Mouse (Mus musculus): ENCODE measurements at regions not wholly inside any gene's neighbourhood (a gene's known extent, or its start where the extent isn't known, plus 50 kb on each side); places are given as distances from the start of the nearest gene placed in this dataset.

DNA sequence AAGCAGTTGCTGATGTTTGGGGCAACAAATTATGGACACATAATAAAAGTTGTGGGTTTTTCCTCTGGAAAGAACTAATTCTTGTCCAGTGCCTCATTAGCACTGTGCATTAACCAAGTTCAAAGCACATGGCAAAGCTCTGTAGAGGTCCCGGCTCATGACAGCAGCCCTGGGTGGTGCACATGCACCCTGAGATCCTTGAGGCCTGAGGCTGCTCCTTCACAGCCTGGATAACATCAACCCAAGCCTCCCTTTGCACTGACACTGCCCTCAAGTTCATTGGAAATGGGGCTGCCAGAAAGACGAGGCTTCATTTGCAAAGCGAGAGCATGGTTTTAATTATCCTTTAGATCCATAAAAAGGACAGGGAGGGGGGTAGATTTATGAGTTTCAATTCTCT lies 216.3 kb downstream of the Ets1 start:
- Histone ChIP-seq H3K4me3 (ENCODE audit: low read depth, low read length) (no peak overlapping the region), H3K4me2 (ENCODE audit: low read depth, low read length) (no peak overlapping the region), H3K4me1 (ENCODE audit: insufficient read depth) (no peaks in the 10 kb centered on the region), H3K27me3 (ENCODE audit: insufficient read depth, low read length) (no peaks in the 10 kb centered on the region), H3K36me3 (replicated peaks; ENCODE audit: insufficient read depth, low read length) (no peaks in the 10 kb centered on the region), H3K9me3 (ENCODE audit: low read length) (no peaks in the 10 kb centered on the region), H3K9ac (replicated peaks) (no peak overlapping the region), H3K27ac (ENCODE audit: low read depth) (no peak overlapping the region)
- TF ChIP-seq EP300 (IDR thresholded peaks at IDR 0.05; ENCODE audit: low read depth) (no peak), CTCF (IDR thresholded peaks at IDR 0.05; ENCODE audit: low read depth) (no peak)
- ATAC-seq (no peak), DNase-seq (no peak)
- WGBS (ENCODE audit: insufficient replicate concordance): 70% methylated on average over 3 of the region's 3 CpGs

DNA sequence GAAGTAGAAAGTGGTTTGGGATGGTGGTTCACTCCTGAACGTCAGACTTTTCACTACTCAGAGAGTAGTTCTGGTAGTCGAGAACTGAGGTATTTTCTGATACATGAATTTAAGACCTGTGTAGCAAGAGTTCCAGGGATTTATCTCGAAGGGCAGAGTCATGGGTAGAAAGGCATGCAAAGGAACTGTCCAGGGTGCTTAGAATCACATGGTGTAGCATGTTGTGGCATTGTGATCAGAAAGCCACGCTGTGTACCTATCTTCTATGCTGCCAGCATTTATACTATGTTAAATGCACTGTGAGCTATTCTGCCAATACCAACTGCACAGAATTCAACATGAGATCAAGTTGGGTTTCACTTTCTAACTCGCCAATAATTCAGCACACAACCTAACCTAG lies 227.3 kb downstream of the Ets1 start:
- Histone ChIP-seq H3K4me1 (ENCODE audit: insufficient read depth) (no peaks in the 10 kb centered on the region), H3K9ac (replicated peaks) (no peak overlapping the region), H3K4me3 (ENCODE audit: low read depth, low read length) (no peak overlapping the region), H3K9me3 (ENCODE audit: low read length) (no peaks in the 10 kb centered on the region), H3K36me3 (replicated peaks; ENCODE audit: insufficient read depth, low read length) (no peaks in the 10 kb centered on the region), H3K27me3 (ENCODE audit: insufficient read depth, low read length) (no peaks in the 10 kb centered on the region), H3K4me2 (ENCODE audit: low read depth, low read length) (no peak overlapping the region), H3K27ac (ENCODE audit: low read depth) (no peak overlapping the region)
- ATAC-seq (no peak), DNase-seq (no peak)
- TF ChIP-seq EP300 (IDR thresholded peaks at IDR 0.05; ENCODE audit: low read depth): no peak
- no peak for TF ChIP-seq CTCF (IDR thresholded peaks at IDR 0.05; ENCODE audit: low read depth)
- 60% methylated on average over 5 of the region's 5 CpGs for WGBS (ENCODE audit: insufficient replicate concordance)

DNA sequence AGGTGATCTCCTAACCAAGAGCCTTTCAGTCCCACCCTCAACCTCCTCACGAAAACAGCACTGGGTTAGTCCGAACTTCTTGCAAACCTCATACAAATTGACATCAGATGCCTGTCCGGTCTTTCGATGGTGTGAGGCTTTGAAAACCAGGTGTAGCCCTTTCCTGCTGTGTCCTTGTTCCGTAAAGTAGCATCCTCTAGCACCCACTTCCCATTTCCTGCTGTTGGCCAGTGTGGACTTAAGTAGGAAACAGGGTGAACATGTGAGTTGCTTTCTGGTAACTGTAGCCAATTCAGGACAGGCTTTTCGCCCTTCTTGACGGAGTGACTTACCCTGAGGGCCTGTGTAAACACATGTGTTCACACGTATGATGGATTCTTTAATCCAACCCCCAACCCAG lies 232.9 kb downstream of the Ets1 start:
- Histone ChIP-seq H3K4me1 (ENCODE audit: insufficient read depth) (no peaks in the 10 kb centered on the region), H3K9me3 (ENCODE audit: low read length) (no peaks in the 10 kb centered on the region), H3K9ac (replicated peaks) (no peak overlapping the region), H3K4me2 (ENCODE audit: low read depth, low read length) (no peak overlapping the region), H3K36me3 (replicated peaks; ENCODE audit: insufficient read depth, low read length) (no peaks in the 10 kb centered on the region), H3K27ac (ENCODE audit: low read depth) (no peak overlapping the region), H3K4me3 (ENCODE audit: low read depth, low read length) (no peak overlapping the region), H3K27me3 (ENCODE audit: insufficient read depth, low read length) (no peaks in the 10 kb centered on the region)
- no peak for TF ChIP-seq CTCF (IDR thresholded peaks at IDR 0.05; ENCODE audit: low read depth)
- no peak for TF ChIP-seq EP300 (IDR thresholded peaks at IDR 0.05; ENCODE audit: low read depth)
- 78% methylated on average over 8 of the region's 8 CpGs for WGBS (ENCODE audit: insufficient replicate concordance)
- DNase-seq: no peak
- no peak for ATAC-seq

DNA sequence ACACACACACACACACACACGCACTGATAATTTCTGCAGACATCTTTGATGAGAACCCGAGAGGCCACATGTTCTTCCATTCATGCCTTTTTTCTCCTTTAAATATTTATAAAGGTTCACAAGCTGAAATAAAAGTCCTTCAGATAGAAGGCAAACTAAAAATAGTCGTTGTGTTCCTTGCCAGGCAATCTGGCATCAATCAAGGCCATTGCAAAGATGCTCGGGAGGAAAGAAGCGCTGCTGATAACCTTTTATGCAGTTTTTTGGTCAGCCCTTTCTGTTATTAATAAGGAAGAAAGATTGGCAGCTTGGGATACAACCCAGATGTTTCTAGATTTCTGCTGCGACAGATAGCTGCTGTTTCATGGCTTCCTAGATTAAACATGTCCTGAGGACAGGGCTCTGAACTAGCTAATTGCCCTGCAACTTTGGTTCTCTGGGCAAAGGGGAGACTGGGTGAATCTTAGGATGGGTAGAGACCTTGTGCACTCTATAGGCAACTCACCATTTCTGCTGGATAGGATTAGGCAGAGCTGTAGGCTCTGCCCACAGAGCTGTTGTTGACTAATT lies 238.4 kb downstream of the Ets1 start:
- TF ChIP-seq EP300 (IDR thresholded peaks at IDR 0.05; ENCODE audit: low read depth): 0 out of 2 replicates have a peak, but pooled peaks have one; percentile 20
- no peak for TF ChIP-seq CTCF (IDR thresholded peaks at IDR 0.05; ENCODE audit: low read depth)
- Histone ChIP-seq H3K4me1 (ENCODE audit: insufficient read depth) (no peaks in the 10 kb centered on the region), H3K9ac (replicated peaks) (no peak overlapping the region), H3K4me2 (ENCODE audit: low read depth, low read length) (no peak overlapping the region), H3K27ac (ENCODE audit: low read depth) (no peak overlapping the region), H3K27me3 (ENCODE audit: insufficient read depth, low read length) (no peaks in the 10 kb centered on the region), H3K4me3 (ENCODE audit: low read depth, low read length) (no peak overlapping the region), H3K9me3 (ENCODE audit: low read length) (no peaks in the 10 kb centered on the region), H3K36me3 (replicated peaks; ENCODE audit: insufficient read depth, low read length) (no peaks in the 10 kb centered on the region)
- 71% methylated on average over 6 of the region's 6 CpGs for WGBS (ENCODE audit: insufficient replicate concordance)
- ATAC-seq (no peak), DNase-seq (no peak)

DNA sequence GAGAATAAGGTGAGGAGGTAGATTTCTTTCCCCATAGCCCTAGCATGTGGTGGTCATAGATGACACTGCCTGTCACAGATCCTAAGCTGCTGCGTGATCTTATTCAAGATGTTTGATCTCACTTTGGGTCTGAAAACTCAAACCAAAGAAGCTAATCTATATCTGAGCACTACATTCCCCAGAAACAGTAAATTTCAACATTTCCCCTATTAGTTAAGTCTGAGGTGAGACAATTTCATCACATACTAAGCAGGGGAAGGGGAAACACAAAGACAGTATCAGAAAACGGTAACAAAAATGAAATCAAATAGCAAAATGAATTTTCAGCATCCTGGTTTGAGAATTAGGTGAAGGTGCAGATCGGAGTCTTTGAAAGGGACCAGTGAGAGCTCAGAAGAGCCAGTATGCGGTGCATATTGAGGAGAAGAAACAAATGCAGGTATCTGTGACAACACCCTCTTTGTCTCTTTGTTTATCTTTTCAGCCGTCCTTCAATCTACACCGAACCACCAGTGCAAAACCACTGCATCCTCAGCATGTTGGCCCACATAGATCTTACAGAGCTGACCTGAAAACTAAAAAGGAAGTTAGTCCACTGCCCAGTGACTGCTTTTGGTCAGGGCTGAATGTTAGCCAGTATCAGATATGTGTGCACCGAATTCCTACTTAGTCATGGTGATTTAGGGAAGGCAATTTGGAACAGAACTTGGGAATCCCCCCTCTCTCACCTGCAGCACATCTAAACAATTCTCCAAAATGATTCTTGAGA lies 247.0 kb downstream of the Ets1 start:
- no peak overlapping the region for H3K27ac ChIP-seq (ENCODE audit: low read depth)
- no peak overlapping the region for H3K4me2 ChIP-seq (ENCODE audit: low read depth, low read length)
- TF ChIP-seq CTCF (IDR thresholded peaks at IDR 0.05; ENCODE audit: low read depth) (no peak), EP300 (IDR thresholded peaks at IDR 0.05; ENCODE audit: low read depth) (no peak)
- H3K4me1 ChIP-seq (ENCODE audit: insufficient read depth): no peaks in the 10 kb centered on the region
- ATAC-seq (no peak), DNase-seq (no peak)
- no peak overlapping the region for H3K4me3 ChIP-seq (ENCODE audit: low read depth, low read length)
- no peaks in the 10 kb centered on the region for H3K36me3 ChIP-seq (replicated peaks; ENCODE audit: insufficient read depth, low read length)
- H3K9me3 ChIP-seq (ENCODE audit: low read length): no peaks in the 10 kb centered on the region
- WGBS (ENCODE audit: insufficient replicate concordance): 56% methylated on average over 7 of the region's 7 CpGs
- no peaks in the 10 kb centered on the region for H3K27me3 ChIP-seq (ENCODE audit: insufficient read depth, low read length)
- no peak overlapping the region for H3K9ac ChIP-seq (replicated peaks)

DNA sequence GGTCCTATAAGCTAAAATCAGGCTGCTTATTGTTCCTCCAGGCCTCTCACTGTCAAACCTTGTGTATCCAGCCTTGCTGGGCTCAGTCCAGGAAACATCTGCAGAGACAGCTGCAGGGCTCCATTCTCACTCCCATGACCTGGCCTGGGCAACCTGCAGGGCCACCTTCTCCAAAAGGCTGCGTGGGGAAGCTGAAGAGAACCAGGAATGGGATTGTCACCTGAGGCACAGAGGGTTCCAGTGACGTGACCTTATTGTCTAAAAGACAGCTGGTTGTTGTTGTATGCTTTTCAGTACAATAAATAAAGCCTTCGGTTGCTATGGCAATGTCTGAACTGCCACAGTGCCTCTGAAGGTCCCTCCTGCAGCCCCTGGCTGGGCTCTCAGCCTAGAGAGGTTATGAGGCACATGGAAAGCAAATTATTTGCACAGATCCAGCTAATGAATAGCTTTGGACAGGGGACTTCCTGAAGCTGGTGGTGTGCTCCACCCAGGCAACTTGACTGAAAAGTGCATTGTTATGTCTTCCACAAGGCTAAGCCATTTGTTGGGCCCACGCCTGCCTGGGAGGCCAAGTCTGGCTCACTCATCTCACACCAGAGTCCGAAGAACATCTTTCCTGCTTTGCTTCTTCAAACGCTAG lies 250.1 kb downstream of the Ets1 start:
- H3K36me3 ChIP-seq (replicated peaks; ENCODE audit: insufficient read depth, low read length): no peaks in the 10 kb centered on the region
- no peaks in the 10 kb centered on the region for H3K4me1 ChIP-seq (ENCODE audit: insufficient read depth)
- 71% methylated on average over 6 of the region's 6 CpGs for WGBS (ENCODE audit: insufficient replicate concordance)
- H3K27ac ChIP-seq (ENCODE audit: low read depth): no peak overlapping the region
- no peak overlapping the region for H3K9ac ChIP-seq (replicated peaks)
- no peak for DNase-seq
- H3K4me3 ChIP-seq (ENCODE audit: low read depth, low read length): no peak overlapping the region
- ATAC-seq: no peak
- H3K9me3 ChIP-seq (ENCODE audit: low read length): no peaks in the 10 kb centered on the region
- H3K27me3 ChIP-seq (ENCODE audit: insufficient read depth, low read length): no peaks in the 10 kb centered on the region
- no peak overlapping the region for H3K4me2 ChIP-seq (ENCODE audit: low read depth, low read length)
- no peak for TF ChIP-seq CTCF (IDR thresholded peaks at IDR 0.05; ENCODE audit: low read depth)
- no peak for TF ChIP-seq EP300 (IDR thresholded peaks at IDR 0.05; ENCODE audit: low read depth)

All from liver, postnatal 0 days (tissue).